Mouse (Mus musculus) brain, adult 2 months (tissue): ENCODE measurements at regions not wholly inside any gene's neighbourhood (a gene's known extent, or its start where the extent isn't known, plus 50 kb on each side); places are given as distances from the start of the nearest gene placed in this dataset.
A peak's percentile ranks its signal among the peaks of the same experiment; 100 is the strongest.

ENCODE experiments used
- DNase-seq: peaks from one replicate; pipeline ENCODE4 v3.0.0; 2011; ENCODE audit warnings: low read depth, low spot score

GRCm38 (mm10) chr14:110416422-110417136, 338.4 kb downstream of the Slitrk6 start:
- no peak for DNase-seq

GRCm38 (mm10) chr14:110415447-110415846, 339.5 kb downstream of the Slitrk6 start:
- DNase-seq, result no peak

GRCm38 (mm10) chr14:110394346-110394745, 360.6 kb downstream of the Slitrk6 start:
- DNase-seq, result no peak

- DNase-seq, result peak; percentile 3
Observed at GRCm38 (mm10) chr14:110378421-110378820, 376.5 kb downstream of the Slitrk6 start.
